Mouse (Mus musculus) spleen, adult 12 weeks (tissue): ENCODE measurements around the gene Pik3c2b.
"Not testable (repeated sequence)": the region's sequence is repeated elsewhere in the genome, so short reads cannot be mapped to it uniquely, and the experiment has no call there.

Experiments
- DNase-seq: peaks from one replicate; pipeline ENCODE4 v3.0.0; 2022; ENCODE audit warnings: low spot score

Gene Pik3c2b

DNA sequence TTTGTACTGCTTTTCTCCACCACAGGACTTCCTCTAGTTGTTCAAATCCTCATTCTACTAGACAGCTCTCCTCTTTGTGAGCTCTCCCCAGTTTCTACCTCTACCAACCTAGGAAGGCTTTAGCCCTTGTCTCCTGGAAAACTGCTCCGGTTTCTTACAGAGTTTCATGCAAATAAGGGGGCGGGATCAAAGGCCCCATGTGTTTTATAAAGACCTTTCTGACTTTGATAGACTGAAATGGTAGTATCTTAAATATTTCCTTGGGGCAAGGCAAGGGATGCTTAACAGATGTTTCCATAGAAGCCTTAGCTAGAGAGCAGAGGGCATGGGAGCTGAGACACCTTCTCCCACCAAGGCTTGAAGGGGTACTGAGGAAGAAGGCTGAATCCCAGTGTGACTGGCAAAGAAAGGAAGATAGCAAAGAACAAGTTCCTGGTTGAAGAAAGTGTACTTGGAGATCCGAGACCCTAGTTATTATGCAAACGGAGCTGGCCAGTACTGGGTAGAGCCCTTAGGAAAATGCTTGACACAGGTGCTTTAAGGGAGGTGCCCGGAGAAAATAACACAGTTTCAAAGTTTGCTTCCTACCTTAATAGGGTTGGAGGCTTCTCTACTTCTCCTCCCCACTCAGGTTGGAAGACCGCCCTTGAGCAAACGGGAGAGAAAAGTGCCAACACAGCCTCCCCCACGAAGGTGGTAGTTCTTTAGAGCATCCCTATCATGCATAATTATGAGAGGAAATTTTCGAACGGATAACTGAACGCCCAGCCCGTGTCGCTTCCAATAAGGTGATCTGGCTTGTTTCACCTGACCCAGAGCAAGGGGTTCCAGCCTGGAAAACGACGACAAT lies at the start of gene Pik3c2b:
TSS of gene Pik3c2b (plus strand) at position 657 of the 850 bp plus-strand sequence.
- DNase-seq: no peak

DNA sequence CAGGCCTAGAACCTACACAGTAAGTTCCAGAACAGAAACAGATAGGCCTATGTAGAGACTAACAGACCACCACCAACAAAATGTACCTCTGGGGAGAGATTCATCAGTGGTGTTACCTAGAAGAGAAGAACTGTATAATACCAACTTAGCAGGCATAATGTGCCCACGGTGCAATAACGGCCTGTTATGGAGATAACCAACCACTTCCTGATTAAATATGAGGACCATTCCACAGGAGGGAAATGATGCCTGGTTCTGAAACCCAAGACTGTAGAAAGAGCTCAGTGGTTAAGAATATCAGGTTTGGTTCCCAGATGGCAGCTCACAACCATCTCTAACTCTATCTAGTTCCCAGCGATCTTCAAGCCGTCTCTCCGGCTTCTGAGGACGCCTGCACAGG lies 45.1 kb upstream of the Pik3c2b start:
- DNase-seq: no peak

- no peak for DNase-seq
Measured at GRCm38 (mm10) chr1:133006571-133006970, 38.9 kb upstream of the Pik3c2b start.

DNA sequence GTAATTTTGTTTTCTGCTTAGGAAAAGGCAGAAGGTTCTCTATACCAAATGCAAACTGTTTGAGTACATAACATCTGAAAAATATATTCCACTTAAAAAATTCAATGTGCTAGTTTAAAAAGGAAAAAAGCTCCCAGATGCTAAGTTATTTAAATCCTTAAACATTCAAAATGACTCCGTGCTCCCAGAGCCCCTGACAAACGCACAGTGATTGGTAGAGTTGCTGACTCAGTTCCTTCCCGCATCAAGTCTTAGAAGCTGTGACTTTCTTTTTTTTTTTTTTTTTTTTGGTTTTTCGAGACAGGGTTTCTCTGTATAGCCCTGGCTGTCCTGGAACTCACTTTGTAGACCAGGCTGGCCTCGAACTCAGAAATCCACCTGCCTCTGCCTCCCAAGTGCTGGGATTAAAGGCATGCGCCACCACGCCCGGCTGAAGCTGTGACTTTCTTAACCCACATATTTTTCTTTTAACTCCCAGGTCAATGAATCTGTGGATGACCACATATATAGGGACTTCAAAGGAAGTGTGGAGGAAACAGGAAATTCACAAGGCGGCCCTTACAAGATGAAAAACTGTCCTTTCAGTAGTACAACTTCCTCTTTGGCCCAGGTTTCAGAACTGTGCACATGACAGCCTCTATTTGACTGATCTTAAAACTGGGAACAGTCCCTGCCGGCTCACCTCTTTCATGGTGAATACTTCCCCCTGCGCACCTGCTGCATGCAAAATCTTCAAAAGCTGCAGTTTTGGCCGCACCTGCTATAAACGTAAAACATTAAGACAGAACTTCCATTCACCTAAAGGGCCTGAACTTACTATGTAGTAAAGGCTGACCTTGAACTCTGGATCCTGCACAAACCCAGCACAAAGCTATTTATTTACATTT lies 33.3 kb upstream of the Pik3c2b start:
- no peak for DNase-seq

- DNase-seq: no peak
Measured at GRCm38 (mm10) chr1:133013331-133013730, 32.1 kb upstream of the Pik3c2b start.

DNA sequence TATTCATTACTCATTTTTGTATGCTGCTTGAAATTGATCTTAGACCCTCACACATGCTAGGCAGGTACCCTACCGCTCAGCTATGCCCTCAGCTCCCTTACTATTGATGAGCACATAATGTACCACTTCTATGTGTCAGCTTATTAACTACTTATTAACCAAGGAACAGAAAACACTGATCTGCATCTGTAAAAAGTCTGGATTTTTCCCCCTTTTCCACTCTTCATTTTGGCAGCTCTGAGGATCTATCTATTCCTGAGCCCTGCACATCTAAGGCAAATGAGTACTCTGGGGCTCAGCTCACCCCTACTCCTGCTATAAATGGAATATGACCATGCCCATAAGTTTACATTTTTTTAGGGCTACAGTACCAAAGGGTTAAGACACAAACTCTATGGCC lies 31.3 kb upstream of the Pik3c2b start:
- no peak for DNase-seq

DNA sequence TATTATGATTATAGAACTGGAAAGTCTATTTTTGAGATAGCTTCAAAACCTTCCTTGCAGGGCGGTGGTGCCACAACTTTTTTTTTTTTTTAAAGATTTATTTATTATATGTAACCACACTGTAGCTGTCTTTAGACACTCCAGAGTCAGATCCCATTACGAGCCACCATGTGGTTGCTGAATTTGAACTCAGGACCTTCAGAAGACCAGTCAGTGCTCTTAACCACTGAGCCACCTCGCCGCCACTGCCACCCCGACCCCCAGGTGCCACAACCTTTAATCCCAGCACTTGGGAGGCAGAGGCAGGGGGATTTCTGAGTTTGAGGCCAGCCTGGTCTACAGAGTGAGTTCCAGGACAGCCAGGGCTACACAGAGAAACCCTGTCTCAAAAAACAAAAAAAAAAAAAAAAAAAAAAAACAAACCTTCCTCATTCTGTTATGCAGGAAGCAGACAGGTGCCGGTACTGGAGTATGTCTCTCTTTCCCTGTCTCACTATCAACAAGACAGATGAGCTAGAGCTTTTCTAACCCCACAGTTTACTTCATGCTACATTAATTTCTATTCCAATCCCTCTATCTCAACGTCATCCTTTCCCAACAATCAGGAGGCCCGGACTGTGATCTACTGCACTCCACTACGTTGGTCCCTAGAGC lies 28.6 kb upstream of the Pik3c2b start:
- no peak for DNase-seq

GRCm38 (mm10) chr1:133018580-133018979 lies 26.9 kb upstream of the Pik3c2b start:
- no peak for DNase-seq

DNA sequence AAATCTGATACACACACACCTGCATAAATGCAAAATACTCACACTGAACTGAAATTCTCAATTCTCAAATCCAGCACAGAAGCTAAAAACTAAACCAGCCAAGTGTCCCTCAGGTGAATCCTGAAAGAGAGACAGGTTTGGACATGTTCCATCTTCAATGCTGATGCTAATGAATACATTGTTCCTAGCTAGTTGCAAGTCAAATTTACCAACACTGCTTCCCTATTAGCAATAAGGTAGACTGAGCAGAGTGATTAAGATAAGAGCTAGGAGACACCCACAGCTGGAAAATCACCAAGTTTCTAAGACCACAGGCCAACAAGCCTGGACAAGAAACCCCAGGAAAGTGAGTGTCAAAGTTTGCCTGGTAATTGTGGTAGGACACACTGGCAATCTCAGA lies 26.2 kb upstream of the Pik3c2b start:
- no peak for DNase-seq

- DNase-seq: no peak
Measured at GRCm38 (mm10) chr1:133020137-133020894, 25.2 kb upstream of the Pik3c2b start.

DNA sequence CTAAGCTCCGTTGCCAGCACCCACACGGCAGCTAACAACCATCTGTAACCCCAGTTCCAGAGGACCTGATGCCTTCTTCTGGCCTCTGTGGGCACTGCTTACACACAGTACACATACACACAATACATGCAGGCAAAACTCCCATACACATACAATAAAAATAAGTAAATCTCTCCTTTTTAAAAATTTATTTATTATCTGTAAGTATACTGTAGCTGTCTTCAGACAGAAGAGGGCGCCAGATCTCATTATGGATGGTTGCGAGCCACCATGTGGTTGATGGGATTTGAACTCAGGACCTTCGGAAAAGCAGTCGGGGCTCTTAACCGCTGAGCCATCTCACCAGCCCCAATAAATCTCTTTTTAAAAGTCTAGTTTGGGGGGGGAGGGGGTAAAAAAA lies 24.1 kb upstream of the Pik3c2b start:
- DNase-seq: no peak

DNA sequence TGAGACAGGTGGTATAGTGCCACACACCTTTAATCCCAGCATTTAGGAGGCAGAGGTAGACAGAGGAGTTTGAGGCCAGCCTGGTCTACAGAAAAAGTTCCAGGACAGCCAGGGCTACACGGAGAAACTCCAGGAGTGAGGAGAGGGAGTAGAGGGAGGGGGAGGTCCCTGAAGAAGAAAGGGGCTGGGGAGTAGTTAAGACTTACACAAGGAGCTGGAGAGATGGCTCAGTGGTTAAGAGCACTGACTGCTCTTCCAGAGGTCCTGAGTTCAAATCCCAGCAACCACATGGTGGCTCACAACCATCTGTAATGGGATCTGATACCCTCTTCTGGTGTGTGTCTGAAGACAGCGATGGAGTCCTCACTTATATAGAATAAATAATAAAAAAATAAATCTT lies 23.5 kb upstream of the Pik3c2b start:
- not testable (repeated sequence) for DNase-seq

DNA sequence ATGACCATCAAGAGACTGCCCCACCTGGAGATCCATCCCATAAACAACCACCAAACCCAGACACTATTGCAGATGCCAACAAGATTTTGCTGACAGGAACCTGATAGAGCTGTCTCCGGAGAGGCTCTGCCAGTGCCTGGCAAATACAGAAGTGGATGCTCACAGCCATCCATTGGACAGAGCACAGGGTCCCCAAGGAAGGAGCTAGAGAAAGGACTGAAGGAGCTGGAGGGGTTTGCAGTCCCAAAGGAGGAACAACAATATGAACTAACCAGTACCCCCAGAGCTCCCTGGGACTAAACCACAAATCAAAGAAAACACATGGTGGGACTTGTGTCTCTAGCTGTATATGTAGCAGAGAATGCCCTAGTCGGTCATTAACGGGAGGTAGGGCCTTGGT lies 21.7 kb upstream of the Pik3c2b start:
- DNase-seq: not testable (repeated sequence)

- no peak for DNase-seq
Measured at GRCm38 (mm10) chr1:133024426-133024825, 21.0 kb upstream of the Pik3c2b start.

DNA sequence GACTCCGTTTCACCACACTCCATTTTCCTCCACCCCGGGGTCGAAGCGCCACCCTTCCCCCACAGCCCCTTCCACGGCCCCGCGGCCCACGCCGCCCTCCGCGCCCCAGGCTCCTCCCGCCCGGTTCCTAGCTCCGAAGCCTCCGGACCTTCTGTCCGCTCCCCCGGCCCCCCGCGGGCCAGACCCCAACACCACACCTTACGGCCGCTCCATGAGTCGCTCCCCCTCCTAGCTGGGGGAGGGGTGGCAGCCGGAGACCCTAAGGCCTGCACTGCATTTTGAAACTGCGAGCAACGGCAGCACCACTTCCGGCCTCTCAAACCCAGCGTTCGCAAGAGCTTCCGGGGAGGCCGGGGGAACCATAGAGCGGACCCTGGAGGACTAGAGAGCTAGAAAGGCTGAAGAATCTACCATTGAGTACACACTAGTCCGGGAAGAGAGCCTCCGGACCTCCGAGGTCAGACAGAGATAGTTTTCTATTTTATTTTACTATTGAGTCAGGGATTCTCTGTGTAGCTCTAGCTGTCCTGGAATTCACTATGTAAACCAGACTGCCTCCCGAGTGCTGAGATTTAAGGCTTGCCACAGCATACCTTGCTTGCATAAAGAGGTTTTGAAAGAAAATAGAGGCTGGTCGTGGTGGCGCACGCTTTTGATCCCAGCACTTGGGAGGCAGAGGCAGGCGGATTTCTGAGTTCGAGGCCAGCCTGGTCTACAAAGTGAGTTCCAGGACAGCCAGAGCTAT lies 20.2 kb upstream of the Pik3c2b start:
- peak; percentile 84 for DNase-seq

GRCm38 (mm10) chr1:133025796-133026190 lies 19.7 kb upstream of the Pik3c2b start:
- DNase-seq: peak; percentile 33

DNA sequence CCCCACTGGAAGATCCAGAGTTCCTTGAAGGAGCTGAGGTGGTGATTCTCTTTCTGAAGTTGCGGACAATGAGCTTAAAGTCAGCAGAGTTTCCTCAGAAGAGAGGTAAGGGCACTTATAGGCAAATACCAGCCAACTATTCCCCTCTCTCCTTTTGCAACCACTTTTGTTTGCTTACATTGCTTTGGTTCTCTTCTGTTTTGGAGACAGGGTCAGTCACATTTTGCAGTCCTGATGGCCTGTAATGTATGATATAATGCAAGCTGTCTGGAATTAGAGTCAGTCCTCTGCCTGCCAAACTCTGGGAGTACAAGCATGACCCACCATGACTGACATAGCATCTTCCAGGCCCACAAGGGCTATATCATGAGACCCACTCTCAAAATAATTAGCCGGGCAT lies 18.3 kb upstream of the Pik3c2b start:
- DNase-seq: no peak

DNA sequence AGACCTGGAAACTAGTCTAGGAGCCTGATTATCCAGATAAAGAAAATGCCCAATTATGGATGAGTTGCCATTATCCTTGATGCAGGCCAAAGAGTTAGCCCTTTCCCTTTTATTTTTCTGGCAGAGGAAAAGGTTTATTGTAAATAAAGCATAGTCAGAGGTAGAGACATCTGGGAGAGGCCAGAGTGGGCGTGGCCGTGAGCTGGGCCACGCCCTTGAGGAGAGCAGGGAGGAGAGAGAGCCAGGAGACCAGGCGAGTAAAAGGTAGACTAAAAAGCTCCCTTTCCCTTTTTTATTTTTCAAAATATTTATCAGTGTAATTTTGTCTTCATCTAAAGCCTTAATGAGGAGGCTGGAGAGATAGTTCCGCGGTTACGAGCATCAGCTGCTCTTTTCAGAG lies 17.5 kb upstream of the Pik3c2b start:
- peak; percentile 45 for DNase-seq

- DNase-seq: no peak
Measured at GRCm38 (mm10) chr1:133029744-133030143, 15.7 kb upstream of the Pik3c2b start.

- no peak for DNase-seq
Measured at GRCm38 (mm10) chr1:133030461-133030860, 15.0 kb upstream of the Pik3c2b start, which contains the start of gene Mdm4. Gene Mdm4, minus strand, starts transcription at chr1:133030561.

- DNase-seq: no peak
Measured at GRCm38 (mm10) chr1:133032981-133033315, 12.5 kb upstream of the Pik3c2b start.
